Mouse (Mus musculus): Measurements from ENCODE around the gene Fzd5. TPM values are rescaled to one million over a fixed set of nuclear protein-coding genes. Genes with fewer than 3 reads are reported as not detected.

The Fzd5 gene
- polyA plus RNA-seq, 1 experiment from 2014 or later: 2.2 TPM

- Histone ChIP-seq H3K36me3 (peaks cover 56% of the 10 kb centered on the region), H3K27ac (peak overlapping the region; percentile 96), H3K4me3 (replicated peaks) (peak overlapping the region; percentile 93), H3K4me2 (peak overlapping the region; percentile 99), H3K4me1 (replicated peaks) (peaks cover 63% of the 10 kb centered on the region), H3K27me3 (peaks cover 11% of the 10 kb centered on the region), H3K9me3 (replicated peaks) (no peaks in the 10 kb centered on the region), H3K9ac (peak overlapping the region; percentile 96)
- DNase-seq: no peak
- no peak for ATAC-seq (ENCODE audit: low read depth)
- 40% methylated on average over 7 of the region's 7 CpGs for WGBS (ENCODE audit: insufficient replicate concordance)
Observed at GRCm38 (mm10) chr1:64732637-64733200, 4.8 kb downstream of the Fzd5 start.

- peaks cover 61% of the 10 kb centered on the region for H3K36me3 ChIP-seq
- peaks cover 11% of the 10 kb centered on the region for H3K27me3 ChIP-seq
- peak overlapping the region; percentile 99 for H3K4me2 ChIP-seq
- DNase-seq (no peak), ATAC-seq (ENCODE audit: low read depth) (no peak)
- peaks cover 63% of the 10 kb centered on the region for H3K4me1 ChIP-seq (replicated peaks)
- peak overlapping the region; percentile 93 for H3K4me3 ChIP-seq (replicated peaks)
- peak overlapping the region; percentile 96 for H3K27ac ChIP-seq
- 38% methylated on average over 10 of the region's 10 CpGs for WGBS (ENCODE audit: insufficient replicate concordance)
- no peaks in the 10 kb centered on the region for H3K9me3 ChIP-seq (replicated peaks)
- H3K9ac ChIP-seq: peak overlapping the region; percentile 96
Observed at GRCm38 (mm10) chr1:64732161-64732560, 5.4 kb downstream of the Fzd5 start.

- Histone ChIP-seq H3K4me1 (replicated peaks) (peaks cover 60% of the 10 kb centered on the region), H3K4me3 (replicated peaks) (0 out of 2 replicates have a peak overlapping the region, but pooled peaks have one; percentile 1), H3K36me3 (peaks cover 68% of the 10 kb centered on the region), H3K9me3 (replicated peaks) (no peaks in the 10 kb centered on the region), H3K4me2 (peak overlapping the region; percentile 99), H3K9ac (peak overlapping the region; percentile 26; the same call in 1 of the 2 replicates), H3K27me3 (peaks cover 11% of the 10 kb centered on the region), H3K27ac (peak overlapping the region; percentile 69)
- DNase-seq (no peak), ATAC-seq (ENCODE audit: low read depth) (no peak)
- 83% methylated on average over 16 of the region's 16 CpGs for WGBS (ENCODE audit: insufficient replicate concordance)
Observed at GRCm38 (mm10) chr1:64731341-64732020, 6.1 kb downstream of the Fzd5 start.

GRCm38 (mm10) chr1:64730046-64730445 lies 7.5 kb downstream of the Fzd5 start:
- ATAC-seq (ENCODE audit: low read depth): no peak
- WGBS (ENCODE audit: insufficient replicate concordance): 78% methylated on average over 4 of the region's 4 CpGs
- DNase-seq: no peak

GRCm38 (mm10) chr1:64721034-64721587 lies 16.4 kb downstream of the Fzd5 start:
- Histone ChIP-seq H3K4me2 (no peak overlapping the region), H3K27ac (no peak overlapping the region), H3K9ac (no peak overlapping the region), H3K4me3 (replicated peaks) (no peak overlapping the region), H3K27me3 (no peaks in the 10 kb centered on the region), H3K36me3 (peaks cover 16% of the 10 kb centered on the region), H3K4me1 (replicated peaks) (no peaks in the 10 kb centered on the region), H3K9me3 (replicated peaks) (no peaks in the 10 kb centered on the region)
- WGBS (ENCODE audit: insufficient replicate concordance): 80% methylated on average over 10 of the region's 10 CpGs
- no peak for DNase-seq
- ATAC-seq (ENCODE audit: low read depth): no peak

More at GRCm38 (mm10) chr1:64730046-64730445, 7.5 kb downstream of the Fzd5 start:
- Histone ChIP-seq H3K27me3 (peaks cover 2% of the 10 kb centered on the region), H3K9ac (no peak overlapping the region), H3K9me3 (replicated peaks) (no peaks in the 10 kb centered on the region), H3K4me1 (replicated peaks) (peaks cover 46% of the 10 kb centered on the region), H3K4me2 (no peak overlapping the region), H3K4me3 (replicated peaks) (no peak overlapping the region), H3K36me3 (peaks cover 59% of the 10 kb centered on the region), H3K27ac (no peak overlapping the region)

GRCm38 (mm10) chr1:64717504-64717903 lies 20.0 kb downstream of the Fzd5 start:
- DNase-seq: no peak
- no peak overlapping the region for H3K9ac ChIP-seq
- no peak overlapping the region for H3K4me2 ChIP-seq
- peaks cover 12% of the 10 kb centered on the region for H3K4me1 ChIP-seq (replicated peaks)
- peak; percentile 72; the same call in 1 of the 2 replicates for ATAC-seq (ENCODE audit: low read depth)
- no peak overlapping the region for H3K4me3 ChIP-seq (replicated peaks)
- no peaks in the 10 kb centered on the region for H3K9me3 ChIP-seq (replicated peaks)
- no peak overlapping the region for H3K27ac ChIP-seq
- no peaks in the 10 kb centered on the region for H3K27me3 ChIP-seq
- H3K36me3 ChIP-seq: peaks cover 19% of the 10 kb centered on the region

GRCm38 (mm10) chr1:64716589-64717304 lies 20.8 kb downstream of the Fzd5 start:
- DNase-seq: no peak
- H3K9me3 ChIP-seq (replicated peaks): no peaks in the 10 kb centered on the region
- H3K9ac ChIP-seq: no peak overlapping the region
- no peak overlapping the region for H3K4me3 ChIP-seq (replicated peaks)
- WGBS (ENCODE audit: insufficient replicate concordance): 79% methylated on average over 7 of the region's 7 CpGs
- H3K27ac ChIP-seq: no peak overlapping the region
- peaks cover 14% of the 10 kb centered on the region for H3K36me3 ChIP-seq
- peaks cover 12% of the 10 kb centered on the region for H3K4me1 ChIP-seq (replicated peaks)
- no peak for ATAC-seq (ENCODE audit: low read depth)
- no peaks in the 10 kb centered on the region for H3K27me3 ChIP-seq
- H3K4me2 ChIP-seq: no peak overlapping the region

- DNase-seq (no peak), ATAC-seq (ENCODE audit: low read depth) (peak; percentile 79)
- WGBS (ENCODE audit: insufficient replicate concordance): 36% methylated on average over 2 of the region's 2 CpGs
- Histone ChIP-seq H3K9ac (peak overlapping the region; percentile 36; the same call in 1 of the 2 replicates), H3K4me1 (replicated peaks) (peaks cover 12% of the 10 kb centered on the region), H3K27me3 (no peaks in the 10 kb centered on the region), H3K4me2 (no peak overlapping the region), H3K36me3 (peaks cover 10% of the 10 kb centered on the region; the same call in 1 of the 2 replicates), H3K4me3 (replicated peaks) (no peak overlapping the region), H3K27ac (peak overlapping the region; percentile 55), H3K9me3 (replicated peaks) (no peaks in the 10 kb centered on the region)
Observed at GRCm38 (mm10) chr1:64715458-64715857, 22.1 kb downstream of the Fzd5 start.

- no peak overlapping the region for H3K27ac ChIP-seq
- H3K9me3 ChIP-seq (replicated peaks): no peaks in the 10 kb centered on the region
- H3K4me1 ChIP-seq (replicated peaks): peaks cover 13% of the 10 kb centered on the region
- H3K4me2 ChIP-seq: no peak overlapping the region
- ATAC-seq (ENCODE audit: low read depth) (no peak), DNase-seq (no peak)
- H3K4me3 ChIP-seq (replicated peaks): no peak overlapping the region
- no peak overlapping the region for H3K9ac ChIP-seq
- peaks cover 10% of the 10 kb centered on the region; the same call in 1 of the 2 replicates for H3K36me3 ChIP-seq
- no peaks in the 10 kb centered on the region for H3K27me3 ChIP-seq
- WGBS (ENCODE audit: insufficient replicate concordance): 83% methylated on average over 14 of the region's 14 CpGs
Observed at GRCm38 (mm10) chr1:64712006-64712760, 25.4 kb downstream of the Fzd5 start.

- Histone ChIP-seq H3K4me2 (no peak overlapping the region), H3K36me3 (peaks cover 5% of the 10 kb centered on the region; the same call in 1 of the 2 replicates), H3K9ac (no peak overlapping the region), H3K27ac (no peak overlapping the region), H3K9me3 (replicated peaks) (no peaks in the 10 kb centered on the region), H3K4me3 (replicated peaks) (no peak overlapping the region), H3K27me3 (no peaks in the 10 kb centered on the region), H3K4me1 (replicated peaks) (peaks cover 16% of the 10 kb centered on the region)
- no peak for DNase-seq
- ATAC-seq (ENCODE audit: low read depth): no peak
- 14% methylated on average over 2 of the region's 2 CpGs for WGBS (ENCODE audit: insufficient replicate concordance)
Observed at GRCm38 (mm10) chr1:64709891-64710290, 27.7 kb downstream of the Fzd5 start.
